10 mouse cellular contexts compared by ENCODE assay signal in genomic region chr9:110287321-110287924, GRCm38 (mm10). TPM values are rescaled to one million over a fixed set of nuclear protein-coding genes. Genes with fewer than 3 reads are reported as not detected.
DNase-seq lines count a peak whose midpoint lies in the region; ATAC-seq and TF ChIP-seq lines count a peak whose summit lies in the region.
"Had no signal": no experiment of that assay in that cellular context is flagged by ENCODE, and none has a peak within 500 bp of the region (broad histone marks: within the 10 kb centered on the region; RNA-seq: fewer than 3 reads in every experiment).

No protein-coding gene starts in this region.

- 0 out of 2 replicates have a peak overlapping the region, but pooled peaks have one; percentile 13 for H3K27ac ChIP-seq in neural tube, embryonic 13.5 days (replicated peaks)
- H3K27ac ChIP-seq in forebrain, embryonic 12.5 days, result peak overlapping the region; percentile 50
- H3K27ac ChIP-seq in olfactory bulb, adult 2 months (ENCODE audit: insufficient read depth, low read depth, low read length), result peak overlapping the region; percentile 4; the same call in 1 of the 2 replicates
- H3K27ac ChIP-seq: limb, embryonic 10.5 days had no signal

- H3K4me3 ChIP-seq in neural tube, embryonic 13.5 days, result no peak overlapping the region
- no peak overlapping the region for H3K4me3 ChIP-seq in forebrain, embryonic 12.5 days (replicated peaks)
- no peak overlapping the region for H3K4me3 ChIP-seq in olfactory bulb, adult 2 months (ENCODE audit: insufficient read depth, low read depth, low read length)
- H3K4me3 ChIP-seq: limb, embryonic 10.5 days had no signal

- no peaks in the 10 kb centered on the region for H3K27me3 ChIP-seq in neural tube, embryonic 13.5 days
- no peaks in the 10 kb centered on the region for H3K27me3 ChIP-seq in forebrain, embryonic 12.5 days

- WGBS in neural tube, embryonic 13.5 days, result 61% methylated on average over 7 of the region's 7 CpGs
- WGBS in forebrain, embryonic 12.5 days, result 35% methylated on average over 7 of the region's 7 CpGs
- WGBS in olfactory bulb, adult 2 months, result 50% methylated on average over 7 of the region's 7 CpGs

- TF ChIP-seq CTCF in olfactory bulb, adult 2 months (IDR thresholded peaks at IDR 0.05; ENCODE audit: insufficient read depth, low read depth, low read length), result no peak

- H3K4me1 ChIP-seq in neural tube, embryonic 13.5 days (replicated peaks), result no peaks in the 10 kb centered on the region
- peaks cover 13% of the 10 kb centered on the region for H3K4me1 ChIP-seq in forebrain, embryonic 12.5 days
- no peaks in the 10 kb centered on the region for H3K4me1 ChIP-seq in olfactory bulb, adult 2 months (ENCODE audit: control insufficient read depth, insufficient read depth, low read length)
- H3K4me1 ChIP-seq: limb, embryonic 10.5 days had no signal

- no peaks in the 10 kb centered on the region for H3K36me3 ChIP-seq in neural tube, embryonic 13.5 days
- H3K36me3 ChIP-seq in forebrain, embryonic 12.5 days (replicated peaks), result no peaks in the 10 kb centered on the region
- H3K36me3 ChIP-seq: limb, embryonic 10.5 days had no signal

- H3K9ac ChIP-seq in neural tube, embryonic 13.5 days, result no peak overlapping the region
- H3K9ac ChIP-seq in forebrain, embryonic 12.5 days, result no peak overlapping the region

- no peak overlapping the region for H3K4me2 ChIP-seq in neural tube, embryonic 13.5 days
- no peak overlapping the region for H3K4me2 ChIP-seq in forebrain, embryonic 12.5 days

- intact Hi-C loops in heart, postnatal 10 days (cut with DNase I), result no loop called here

- H3K9me3 ChIP-seq in neural tube, embryonic 13.5 days, result no peaks in the 10 kb centered on the region
- no peaks in the 10 kb centered on the region for H3K9me3 ChIP-seq in forebrain, embryonic 12.5 days
- H3K9me3 ChIP-seq: limb, embryonic 10.5 days had no signal

- TF ChIP-seq POLR2A in olfactory bulb, adult 2 months (IDR thresholded peaks at IDR 0.05; ENCODE audit: insufficient read depth, low read depth, low read length), result no peak

- DNase-seq in neural tube, embryonic 10.5 days (ENCODE audit: extremely low spot score, low spot score), result no peak
- DNase-seq in layer of hippocampus, postnatal 36 days, result peak; percentile 40 to 66
- no peak for DNase-seq in thymus, postnatal 25 days
- no peak for DNase-seq in heart, postnatal 10 days
- no peak for DNase-seq in ovary, postnatal 36 days (ENCODE audit: low spot score)
- DNase-seq: heart, postnatal 36 days had no signal

- no peak for ATAC-seq in neural tube, embryonic 13.5 days (ENCODE audit: low read depth)
- ATAC-seq in forebrain, embryonic 12.5 days (ENCODE audit: low FRiP score), result no peak; the same call in 1 of the 2 replicates

RNA-seq across cellular contexts. Expression of gene Elp6, which starts 17.6 kb away (rescaled TPM):
- polyA plus RNA-seq in neural tube, embryonic 13.5 days (2015; fragmentation: Nextera tagmentation; extraction: Ambion mirVana), result 35.8 and 39.2 TPM in 2 replicates
- polyA plus RNA-seq in forebrain, embryonic 12.5 days (2016; fragmentation: Nextera tagmentation; extraction: Ambion mirVana), result 32.7 and 33.0 TPM in 2 replicates
- total RNA-seq in layer of hippocampus, postnatal 36 days (2021), result 10 to 100 TPM in 1 of 2 experiments, 1 to 10 TPM in 1; 9.7 to 13.8 TPM
- not detected in 2 replicates for polyA plus RNA-seq in olfactory bulb, adult 2 months (2012; ENCODE audit: insufficient read depth, insufficient read length, low replicate concordance, missing spikeins)
- 1 to 10 TPM; 4.5 to 4.7 TPM for total RNA-seq in heart, postnatal 10 days (2021)

RNA-seq across cellular contexts. Expression of gene Cspg5, which starts 43.8 kb away (rescaled TPM):
- 66.5 and 71.1 TPM in 2 replicates for polyA plus RNA-seq in neural tube, embryonic 13.5 days (2015; fragmentation: Nextera tagmentation; extraction: Ambion mirVana)
- polyA plus RNA-seq in forebrain, embryonic 12.5 days (2016; fragmentation: Nextera tagmentation; extraction: Ambion mirVana), result 21.9 and 22.3 TPM in 2 replicates
- total RNA-seq in layer of hippocampus, postnatal 36 days (2021), result 100 to 1,000 TPM; 274 to 279 TPM
- 129 TPM in 1 of 2 replicates, not detected in the other for polyA plus RNA-seq in olfactory bulb, adult 2 months (2012; ENCODE audit: insufficient read depth, insufficient read length, low replicate concordance, missing spikeins)
- total RNA-seq in heart, postnatal 10 days (2021), result under 1 TPM; 0.43 to 0.55 TPM

RNA-seq across cellular contexts. Expression of gene Scap, which starts 45.7 kb away (rescaled TPM):
- polyA plus RNA-seq in neural tube, embryonic 13.5 days (2015; fragmentation: Nextera tagmentation; extraction: Ambion mirVana), result 45.5 and 47.5 TPM in 2 replicates
- 41.9 and 45.0 TPM in 2 replicates for polyA plus RNA-seq in forebrain, embryonic 12.5 days (2016; fragmentation: Nextera tagmentation; extraction: Ambion mirVana)
- 10 to 100 TPM; 97.4 to 98.6 TPM for total RNA-seq in layer of hippocampus, postnatal 36 days (2021)
- not detected in 2 replicates for polyA plus RNA-seq in olfactory bulb, adult 2 months (2012; ENCODE audit: insufficient read depth, insufficient read length, low replicate concordance, missing spikeins)
- 10 to 100 TPM; 31.3 to 32.1 TPM for total RNA-seq in heart, postnatal 10 days (2021)

Comparison
In these comparisons a context has a peak if more than half of its experiments do, and no peak if none do; other contexts are left out.
1. DNase-seq: peak in layer of hippocampus, postnatal 36 days (2 of 2); none in neural tube, embryonic 10.5 days (single experiment), thymus, postnatal 25 days (single experiment), heart, postnatal 10 days (0 of 2) and ovary, postnatal 36 days (single experiment).
2. RNA of gene Elp6, which starts 17.6 kb away (polyA plus RNA-seq): 35.8 to 39.2 TPM in neural tube, embryonic 13.5 days and 32.7 to 33.0 TPM in forebrain, embryonic 12.5 days; not detected in olfactory bulb, adult 2 months; every median in the first group is over 10 times any median in the second.
3. Peak in every context shown above with its lines, with median percentiles within 50 percentile points of each other: H3K27ac ChIP-seq.